Mouse (Mus musculus): Measurements from ENCODE around the gene Bivm. TPM values are rescaled to one million over a fixed set of nuclear protein-coding genes. Genes with fewer than 3 reads are reported as not detected.

Gene Bivm
- 7.3 TPM for total RNA-seq (2023)

GRCm38 (mm10) chr1:44118239-44119054 lies at the start of gene Bivm, which contains the start of gene Kdelc1:
Gene Bivm, plus strand, starts transcription at chr1:44118957.
Gene Kdelc1, minus strand, starts transcription at chr1:44118808.

GRCm38 (mm10) chr1:44102259-44102717 lies 16.5 kb upstream of the Bivm start, which contains the start of gene Tex30:
Gene Tex30, minus strand, starts transcription at chr1:44102441.

GRCm38 (mm10) chr1:44147563-44148381 lies 29.0 kb downstream of the Bivm start, which contains the start of gene Ercc5:
Gene Ercc5, plus strand, starts transcription at chr1:44147744.

Other genes with a start within 250 kb of the Bivm start
- gene Tpp2, start 185.3 kb upstream of the Bivm start, total RNA-seq (2023), result 166 TPM
- gene Mettl21c, start 98.9 kb upstream of the Bivm start, total RNA-seq (2023), result not detected
- 0.47 TPM for gene Gm8251, start 57.0 kb upstream of the Bivm start, total RNA-seq (2023)
- gene Tex30, start 16.5 kb upstream of the Bivm start, total RNA-seq (2023), result 50.9 TPM
- gene Kdelc1, start 149 bp upstream of the Bivm start, total RNA-seq (2023), result 2.1 TPM
- gene Ercc5, start 28.8 kb downstream of the Bivm start, total RNA-seq (2023), result 29.4 TPM
- gene Mettl21e, start 100.0 kb downstream of the Bivm start, total RNA-seq (2023), result not detected